Comparison of ENCODE assay signal across 10 mouse cellular contexts in the genomic region with DNA sequence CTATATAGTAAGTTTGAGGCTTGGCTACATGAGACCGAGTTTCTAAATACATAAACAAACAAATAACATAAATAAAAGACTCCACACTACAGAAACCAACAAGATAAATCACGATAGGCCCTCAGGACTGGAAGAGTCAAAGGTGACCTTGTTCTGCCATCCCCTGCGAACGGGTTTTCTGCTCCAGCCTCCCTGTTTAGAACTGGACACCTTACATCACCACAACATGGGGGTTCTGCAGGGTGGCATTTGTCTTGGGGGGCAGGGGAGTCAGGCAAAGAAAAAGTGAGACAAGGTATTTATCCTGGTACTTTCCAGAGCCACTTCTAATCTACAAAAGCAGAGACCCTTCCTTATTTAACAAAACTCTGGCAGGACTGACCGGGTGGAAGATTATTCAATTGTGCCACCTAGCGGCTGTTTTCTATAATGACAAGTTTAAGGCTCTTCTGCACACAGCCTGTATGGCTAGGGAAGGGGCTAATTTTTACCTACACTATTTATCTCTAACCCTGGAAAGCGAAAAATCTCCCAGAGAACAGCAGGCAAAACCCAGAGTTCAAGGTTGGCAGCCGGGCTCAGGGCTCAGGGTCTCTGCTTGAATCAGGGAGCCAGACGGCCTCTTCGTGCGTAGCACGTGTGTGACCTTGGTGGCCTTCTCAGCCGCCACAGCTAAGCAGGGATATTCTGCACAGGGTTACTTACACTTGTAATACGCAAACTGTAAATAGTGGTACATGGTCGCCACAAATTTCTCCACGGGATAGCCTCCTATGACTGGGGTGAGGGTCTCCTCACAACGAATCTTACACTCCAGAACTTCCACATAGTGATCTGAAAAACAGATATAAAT. TPM values are rescaled to one million over a fixed set of nuclear protein-coding genes. Genes with fewer than 3 reads are reported as not detected.
DNase-seq lines count a peak whose midpoint lies in the region; ATAC-seq and TF ChIP-seq lines count a peak whose summit lies in the region.
"Had no signal": no experiment of that assay in that cellular context is flagged by ENCODE, and none has a peak within 500 bp of the region (broad histone marks: within the 10 kb centered on the region; RNA-seq: fewer than 3 reads in every experiment).

No protein-coding gene starts in this region.

- no peak overlapping the region for H3K9ac ChIP-seq in forebrain, embryonic 16.5 days (replicated peaks; ENCODE audit: low read depth, low read length)
- H3K9ac ChIP-seq in midbrain, embryonic 14.5 days (replicated peaks; ENCODE audit: low read length) = no peak overlapping the region
- H3K9ac ChIP-seq: heart, embryonic 13.5 days had no signal

- H3K9me3 ChIP-seq in forebrain, embryonic 16.5 days (ENCODE audit: control insufficient read depth, low read length) = no peaks in the 10 kb centered on the region
- H3K9me3 ChIP-seq in midbrain, embryonic 14.5 days (ENCODE audit: control insufficient read depth, low read length) = no peaks in the 10 kb centered on the region
- H3K9me3 ChIP-seq: heart, embryonic 13.5 days had no signal

- H3K4me1 ChIP-seq in thymus, adult 2 months (replicated peaks; ENCODE audit: control insufficient read depth, insufficient read depth, low read length) = no peaks in the 10 kb centered on the region
- no peaks in the 10 kb centered on the region for H3K4me1 ChIP-seq in forebrain, embryonic 16.5 days (replicated peaks; ENCODE audit: control insufficient read depth, insufficient read depth, low read length)
- H3K4me1 ChIP-seq in midbrain, embryonic 14.5 days (ENCODE audit: control insufficient read depth, insufficient read depth, low read length) = no peaks in the 10 kb centered on the region

- no peaks in the 10 kb centered on the region for H3K27me3 ChIP-seq in thymus, adult 2 months (ENCODE audit: control insufficient read depth, insufficient read depth, low read length)
- H3K27me3 ChIP-seq in forebrain, embryonic 16.5 days (replicated peaks; ENCODE audit: control insufficient read depth, insufficient read depth, low read length) = no peaks in the 10 kb centered on the region
- H3K27me3 ChIP-seq in midbrain, embryonic 14.5 days (ENCODE audit: control insufficient read depth, insufficient read depth, low read length) = no peaks in the 10 kb centered on the region
- H3K27me3 ChIP-seq: heart, embryonic 13.5 days had no signal

- peak; percentile 46 to 87 for DNase-seq in adrenal gland, adult (ENCODE audit: inconsistent age in 2 of 2, low spot score in 1 of 2)
- DNase-seq in adrenal gland, postnatal 25 days = no peak
- DNase-seq in thymus, adult 2 months = peak; percentile 44
- DNase-seq in thymus, postnatal 36 days = no peak
- DNase-seq in kidney, postnatal 14 days = peak; percentile 53
- peak; percentile 86 for DNase-seq in midbrain, embryonic 14.5 days
- no peak for DNase-seq in spleen, postnatal 36 days (ENCODE audit: low spot score in 2 of 2)

- H3K36me3 ChIP-seq in thymus, adult 2 months (ENCODE audit: control insufficient read depth, insufficient read depth, low read length) = no peaks in the 10 kb centered on the region
- H3K36me3 ChIP-seq in forebrain, embryonic 16.5 days (ENCODE audit: control insufficient read depth, insufficient read depth) = no peaks in the 10 kb centered on the region
- no peaks in the 10 kb centered on the region for H3K36me3 ChIP-seq in midbrain, embryonic 14.5 days (ENCODE audit: control insufficient read depth, insufficient read depth, low read length)

- 0 out of 2 replicates have a peak, but pooled peaks have one; percentile 20 for TF ChIP-seq CTCF in thymus, adult 2 months (IDR thresholded peaks at IDR 0.05; ENCODE audit: borderline replicate concordance, control insufficient read depth, extremely low read depth, insufficient read depth, low read length, poor library complexity)

- 78% methylated on average over 17 of the region's 17 CpGs for WGBS in thymus, adult 2 months
- 70% methylated on average over 17 of the region's 17 CpGs for WGBS in forebrain, embryonic 16.5 days
- 69% methylated on average over 17 of the region's 17 CpGs for WGBS in midbrain, embryonic 14.5 days

- TF ChIP-seq POLR2A in thymus, adult 2 months (IDR thresholded peaks at IDR 0.05; ENCODE audit: control insufficient read depth, extremely low read depth, insufficient read depth, low read length, poor library complexity) = no peak

- no peak overlapping the region for H3K4me2 ChIP-seq in forebrain, embryonic 16.5 days (ENCODE audit: low read length)
- no peak overlapping the region for H3K4me2 ChIP-seq in midbrain, embryonic 14.5 days (ENCODE audit: low read length)
- H3K4me2 ChIP-seq: heart, embryonic 13.5 days had no signal

- no peak overlapping the region for H3K4me3 ChIP-seq in thymus, adult 2 months (ENCODE audit: control insufficient read depth, insufficient read depth, low read length)
- no peak overlapping the region for H3K4me3 ChIP-seq in forebrain, embryonic 16.5 days (replicated peaks; ENCODE audit: low read length)
- H3K4me3 ChIP-seq in midbrain, embryonic 14.5 days (replicated peaks; ENCODE audit: low read depth, low read length) = no peak overlapping the region
- H3K4me3 ChIP-seq: heart, embryonic 13.5 days; myocyte had no signal

- no peak overlapping the region for H3K27ac ChIP-seq in thymus, adult 2 months (ENCODE audit: control insufficient read depth, insufficient read depth, low read length)
- H3K27ac ChIP-seq in forebrain, embryonic 16.5 days (ENCODE audit: low read length) = no peak overlapping the region
- no peak overlapping the region for H3K27ac ChIP-seq in midbrain, embryonic 14.5 days (replicated peaks; ENCODE audit: low read depth, low read length)
- H3K27ac ChIP-seq: heart, embryonic 13.5 days had no signal

- ATAC-seq in forebrain, embryonic 16.5 days = peak; percentile 78
- no peak; the same call in 1 of the 2 replicates for ATAC-seq in midbrain, embryonic 14.5 days (ENCODE audit: low FRiP score, low TSS enrichment)

RNA-seq across cellular contexts. Expression of gene Crtap, which starts 9.4 kb away (rescaled TPM):
- total RNA-seq in adrenal gland, postnatal 25 days (2021) = 99.2 and 103 TPM in 2 replicates
- polyA plus RNA-seq in thymus, adult 2 months (2012; rRNA removed) = 33.8 and 34.0 TPM in 2 replicates
- polyA plus RNA-seq in forebrain, embryonic 16.5 days (2015; fragmentation: Nextera tagmentation; extraction: Ambion mirVana) = 19.9 and 22.8 TPM in 2 replicates
- polyA plus RNA-seq in midbrain, embryonic 14.5 days (2014; fragmentation: Nextera tagmentation; extraction: Ambion mirVana) = 10.7 and 23.8 TPM in 2 replicates

RNA-seq across cellular contexts. Expression of gene Glb1, which starts 19.8 kb away (rescaled TPM):
- 30.8 and 37.5 TPM in 2 replicates for total RNA-seq in adrenal gland, postnatal 25 days (2021)
- 55.3 and 59.5 TPM in 2 replicates for polyA plus RNA-seq in thymus, adult 2 months (2012; rRNA removed)
- polyA plus RNA-seq in forebrain, embryonic 16.5 days (2015; fragmentation: Nextera tagmentation; extraction: Ambion mirVana) = 23.3 and 23.4 TPM in 2 replicates
- 22.9 and 27.9 TPM in 2 replicates for polyA plus RNA-seq in midbrain, embryonic 14.5 days (2014; fragmentation: Nextera tagmentation; extraction: Ambion mirVana)

RNA-seq across cellular contexts. Expression of gene Tmppe, which starts 19.8 kb away (rescaled TPM):
- 7.7 and 9.7 TPM in 2 replicates for total RNA-seq in adrenal gland, postnatal 25 days (2021)
- polyA plus RNA-seq in thymus, adult 2 months (2012; rRNA removed) = 23.8 and 25.4 TPM in 2 replicates
- 7.0 and 9.2 TPM in 2 replicates for polyA plus RNA-seq in forebrain, embryonic 16.5 days (2015; fragmentation: Nextera tagmentation; extraction: Ambion mirVana)
- polyA plus RNA-seq in midbrain, embryonic 14.5 days (2014; fragmentation: Nextera tagmentation; extraction: Ambion mirVana) = 3.5 and 4.1 TPM in 2 replicates

RNA-seq across cellular contexts. Expression of gene Bcl2a1c, which starts 51.2 kb away (rescaled TPM):
- not detected in 2 replicates for total RNA-seq in adrenal gland, postnatal 25 days (2021)
- polyA plus RNA-seq in thymus, adult 2 months (2012; rRNA removed) = not detected in 2 replicates
- not detected in 2 replicates for polyA plus RNA-seq in forebrain, embryonic 16.5 days (2015; fragmentation: Nextera tagmentation; extraction: Ambion mirVana)
- not detected in 2 replicates for polyA plus RNA-seq in midbrain, embryonic 14.5 days (2014; fragmentation: Nextera tagmentation; extraction: Ambion mirVana)
- polyA plus RNA-seq: heart, embryonic 13.5 days; myocyte had no signal

Comparison
In these comparisons a context has a peak if more than half of its experiments do, and no peak if none do; other contexts are left out.
1. DNase-seq: peak in adrenal gland, adult (2 of 2), thymus, adult 2 months (single experiment), kidney, postnatal 14 days (single experiment) and midbrain, embryonic 14.5 days (single experiment); none in adrenal gland, postnatal 25 days (single experiment), thymus, postnatal 36 days (0 of 2) and spleen, postnatal 36 days (0 of 2).